Mouse (Mus musculus): ENCODE measurements around the gene March1. TPM values are rescaled to one million over a fixed set of nuclear protein-coding genes. Genes with fewer than 3 reads are reported as not detected.

March1 gene
- total RNA-seq, 1 experiment from 2014 or later: 285 TPM

DNA sequence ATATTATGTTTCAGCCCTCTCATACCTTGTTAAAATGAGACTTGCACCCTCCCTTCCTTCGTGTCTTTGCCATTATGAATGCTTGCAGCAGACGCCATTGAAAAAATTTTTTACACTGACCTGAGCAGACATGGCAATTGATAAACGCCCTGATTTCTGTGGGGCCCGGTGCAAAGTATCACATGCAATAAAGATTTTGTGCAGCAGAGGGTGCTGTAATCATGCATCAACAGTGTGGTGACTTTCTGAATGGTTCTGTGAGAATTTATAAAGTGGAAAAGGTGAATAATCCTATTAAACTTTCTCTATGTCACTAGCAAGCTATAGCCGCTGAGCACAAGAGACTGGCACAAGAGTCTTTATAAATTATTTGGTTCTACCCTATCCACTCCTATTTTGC, 833.0 kb downstream of the March1 start:
- ATAC-seq (ENCODE audit: extremely low read depth, insufficient number of reproducible peaks, low FRiP score, poor library complexity, severe bottlenecking): peak; percentile 64; the same call in 1 of the 2 replicates

DNA sequence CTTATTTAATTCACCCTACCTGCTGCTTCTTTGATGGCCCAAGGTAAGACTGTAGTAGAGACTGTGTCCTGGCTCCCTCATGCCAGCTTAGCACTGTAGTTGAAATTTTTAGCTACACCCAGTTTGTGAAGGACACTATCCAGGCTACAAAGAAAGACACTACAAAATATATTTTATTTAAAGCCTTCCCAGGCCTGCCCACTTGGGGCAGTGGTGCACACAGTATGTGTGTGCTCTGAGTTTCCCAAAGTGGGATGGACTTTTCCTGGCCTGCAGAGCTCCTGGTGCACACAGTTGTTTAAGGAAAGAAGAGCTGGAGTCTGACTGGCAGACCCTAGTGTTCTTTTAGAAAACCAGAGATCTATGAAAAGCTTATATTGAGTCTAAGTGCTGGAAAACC, 839.4 kb downstream of the March1 start:
- ATAC-seq (ENCODE audit: extremely low read depth, insufficient number of reproducible peaks, low FRiP score, poor library complexity, severe bottlenecking): 0 out of 2 replicates have a peak, but pooled peaks have one; percentile 30

DNA sequence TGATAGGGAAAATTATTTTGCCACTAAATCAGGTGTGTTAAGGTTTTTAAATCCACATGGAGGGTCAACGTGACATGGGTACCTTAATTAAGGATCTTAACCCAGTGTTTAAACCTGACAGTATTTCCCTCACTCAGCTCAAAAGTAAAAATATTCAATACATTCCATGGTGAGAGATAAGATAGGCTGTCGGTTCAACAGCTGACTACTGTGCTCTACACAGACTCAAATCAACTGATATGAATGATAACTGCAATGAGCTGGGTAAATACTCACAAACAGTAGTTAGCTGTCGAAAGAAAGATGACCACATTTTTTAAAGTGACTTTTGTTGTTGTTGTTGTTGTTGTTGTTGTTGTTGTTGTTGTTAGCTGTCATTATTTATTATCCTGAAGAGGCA, 852.1 kb downstream of the March1 start:
- no peak for ATAC-seq (ENCODE audit: extremely low read depth, insufficient number of reproducible peaks, low FRiP score, poor library complexity, severe bottlenecking)

DNA sequence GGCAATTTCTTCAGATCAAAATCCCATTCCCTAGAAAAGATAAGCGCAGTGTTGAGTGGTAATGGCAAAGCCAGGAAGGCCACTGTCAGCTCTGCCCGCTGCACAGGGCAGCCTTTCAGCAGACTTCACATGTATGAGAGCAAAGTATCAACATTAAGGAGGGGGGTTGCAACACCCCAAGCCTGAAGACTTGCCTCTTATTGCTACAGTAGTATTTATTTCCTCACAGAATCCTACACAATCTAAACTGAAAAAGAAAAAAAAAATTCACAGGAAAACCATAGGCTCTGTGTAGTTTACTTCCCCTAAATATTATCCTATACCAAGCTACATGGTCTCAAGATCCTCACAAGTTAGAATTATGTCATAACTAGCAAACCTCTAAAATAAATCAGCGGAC, 859.2 kb downstream of the March1 start:
- ATAC-seq (ENCODE audit: extremely low read depth, insufficient number of reproducible peaks, low FRiP score, poor library complexity, severe bottlenecking): no peak

DNA sequence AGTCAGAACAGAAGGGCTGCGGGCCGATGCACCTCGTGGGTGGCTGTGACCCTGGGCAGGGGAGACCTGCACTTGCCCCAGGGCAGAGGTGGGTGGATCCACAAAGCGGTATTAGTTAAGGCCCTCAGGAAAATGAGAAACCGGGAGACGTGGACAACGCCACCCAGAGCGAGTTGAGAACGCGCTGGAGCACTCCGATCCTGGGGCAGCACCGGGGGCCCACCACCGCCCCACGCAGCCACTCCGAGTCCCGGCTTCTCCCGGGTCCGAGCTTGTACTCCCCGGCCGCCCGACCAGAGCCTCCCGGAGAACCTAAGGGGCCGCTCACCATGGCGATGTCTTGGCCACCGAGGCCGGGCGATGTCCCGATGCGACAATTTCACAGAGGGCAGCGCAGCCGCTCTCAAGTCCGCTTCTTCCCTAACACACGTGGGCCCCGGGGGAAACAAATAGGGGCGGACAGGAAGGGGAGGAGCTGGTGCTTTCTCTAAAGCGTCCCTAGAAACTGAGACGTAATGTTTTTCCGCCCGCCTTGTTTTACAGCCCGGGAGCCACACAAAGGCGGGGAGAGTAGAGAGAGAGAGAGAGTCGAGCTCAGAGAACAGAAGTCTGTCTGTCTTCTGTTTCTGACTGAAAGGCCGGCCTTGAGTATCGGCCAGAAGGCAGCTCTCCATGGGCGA, 868.5 kb downstream of the March1 start, which contains the start of gene Tma16:
TSS of gene Tma16 (minus strand) at position 447 of the 680 bp plus-strand sequence.
- peak; percentile 94 for ATAC-seq (ENCODE audit: extremely low read depth, insufficient number of reproducible peaks, low FRiP score, poor library complexity, severe bottlenecking)

DNA sequence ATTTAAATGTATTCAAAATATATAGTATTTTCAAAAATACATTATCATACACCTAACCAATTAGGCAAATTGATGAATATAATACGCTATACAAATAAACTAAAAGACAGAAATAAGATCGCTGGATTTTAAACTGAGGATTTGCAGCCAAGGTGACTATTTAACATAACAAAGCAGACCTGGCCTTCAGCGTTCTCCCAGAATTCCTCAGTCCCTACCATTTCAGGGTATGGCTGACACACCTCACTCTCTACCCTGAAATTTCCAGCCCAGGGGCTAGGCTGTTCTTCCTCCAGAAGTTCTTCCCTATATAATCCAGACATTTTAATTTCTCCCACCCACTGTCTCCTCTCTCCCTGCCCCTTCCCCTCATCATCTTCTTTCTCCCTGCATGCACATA, 870.9 kb downstream of the March1 start:
- ATAC-seq (ENCODE audit: extremely low read depth, insufficient number of reproducible peaks, low FRiP score, poor library complexity, severe bottlenecking): no peak

DNA sequence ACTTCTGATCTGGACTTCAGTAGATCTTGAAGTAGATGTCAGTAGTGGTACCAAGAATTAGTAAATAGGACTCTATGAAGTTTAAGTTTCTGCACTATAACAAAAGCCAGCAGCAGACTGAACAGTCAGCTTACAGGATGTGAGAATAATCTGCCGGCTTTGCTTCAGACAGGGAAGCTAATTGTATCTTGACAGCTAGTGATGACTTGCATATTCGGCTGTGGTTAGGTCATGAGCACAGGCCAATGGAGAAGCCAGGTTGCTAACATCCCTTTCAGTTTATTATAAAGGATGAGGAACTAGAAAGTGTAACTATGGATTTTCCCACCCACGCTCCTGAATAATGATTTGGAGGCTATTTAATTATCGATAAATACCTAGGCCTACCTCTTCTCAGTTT, 872.9 kb downstream of the March1 start:
- ATAC-seq (ENCODE audit: extremely low read depth, insufficient number of reproducible peaks, low FRiP score, poor library complexity, severe bottlenecking): peak; percentile 76

DNA sequence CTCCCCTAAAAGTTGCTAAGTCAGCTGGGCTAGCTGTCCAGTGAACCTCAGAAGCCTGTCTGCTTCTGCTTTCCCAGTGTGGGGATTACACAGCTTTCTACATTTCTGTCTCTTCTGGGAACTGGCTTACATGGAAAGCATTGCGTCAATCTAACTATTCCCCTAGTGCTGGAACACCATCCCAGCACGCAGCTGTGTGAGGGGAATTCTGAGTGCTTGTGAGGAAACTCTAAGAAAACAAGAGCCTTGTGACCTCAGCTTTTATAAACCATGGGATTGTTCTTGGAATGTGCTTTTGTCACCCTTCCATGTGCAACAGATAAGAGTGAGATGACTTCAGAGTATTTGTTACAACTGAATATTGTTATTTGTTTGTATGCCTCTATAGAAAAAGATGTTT, 876.8 kb downstream of the March1 start:
- ATAC-seq (ENCODE audit: extremely low read depth, insufficient number of reproducible peaks, low FRiP score, poor library complexity, severe bottlenecking): no peak

DNA sequence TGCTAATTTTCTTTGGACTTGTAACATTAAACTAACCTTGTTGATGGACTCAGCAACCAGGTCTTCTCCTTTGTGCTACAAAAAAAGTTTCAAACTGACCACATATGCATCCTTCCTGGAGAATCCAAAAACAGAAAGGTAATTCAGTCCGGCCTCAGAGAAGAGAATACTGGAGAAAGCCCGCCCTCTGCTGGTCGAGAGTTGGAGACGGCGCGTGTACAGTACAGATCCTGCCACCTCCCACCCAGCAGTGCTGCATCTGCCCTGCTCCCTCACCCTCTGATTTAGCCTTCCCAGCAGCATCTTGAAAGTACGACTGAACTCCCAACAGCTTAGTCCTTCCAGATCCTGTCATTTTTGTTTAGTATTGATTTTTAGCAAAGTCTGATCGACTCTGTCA, 878.0 kb downstream of the March1 start:
- peak; percentile 86 for ATAC-seq (ENCODE audit: extremely low read depth, insufficient number of reproducible peaks, low FRiP score, poor library complexity, severe bottlenecking)

DNA sequence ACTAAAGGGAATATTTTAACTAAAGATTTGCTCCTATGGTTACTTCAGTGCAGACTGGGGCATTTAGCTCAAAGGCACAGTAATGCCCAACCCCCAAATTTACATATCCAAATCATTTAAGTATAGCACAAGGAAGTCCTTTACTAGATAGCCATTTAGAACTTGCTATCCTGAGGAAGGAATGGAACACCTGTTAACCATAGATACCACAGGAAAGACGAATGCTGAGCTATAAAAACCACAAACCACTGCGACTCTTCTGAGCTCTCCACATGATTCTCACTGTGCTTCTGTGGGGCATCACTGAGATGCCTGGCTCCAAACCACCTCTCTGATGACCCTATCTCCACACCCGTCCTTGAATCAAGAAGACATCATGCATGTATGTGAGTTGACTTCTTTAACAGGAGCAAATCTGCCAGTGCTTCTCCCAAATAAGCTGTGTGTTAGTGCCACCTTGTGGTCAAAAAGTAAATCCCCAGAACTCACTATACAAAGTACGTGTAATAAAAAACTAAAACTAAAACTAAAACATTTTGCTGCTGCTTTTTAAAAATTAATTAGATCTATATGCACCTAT, 879.4 kb downstream of the March1 start:
- ATAC-seq (ENCODE audit: extremely low read depth, insufficient number of reproducible peaks, low FRiP score, poor library complexity, severe bottlenecking): peak; percentile 83

DNA sequence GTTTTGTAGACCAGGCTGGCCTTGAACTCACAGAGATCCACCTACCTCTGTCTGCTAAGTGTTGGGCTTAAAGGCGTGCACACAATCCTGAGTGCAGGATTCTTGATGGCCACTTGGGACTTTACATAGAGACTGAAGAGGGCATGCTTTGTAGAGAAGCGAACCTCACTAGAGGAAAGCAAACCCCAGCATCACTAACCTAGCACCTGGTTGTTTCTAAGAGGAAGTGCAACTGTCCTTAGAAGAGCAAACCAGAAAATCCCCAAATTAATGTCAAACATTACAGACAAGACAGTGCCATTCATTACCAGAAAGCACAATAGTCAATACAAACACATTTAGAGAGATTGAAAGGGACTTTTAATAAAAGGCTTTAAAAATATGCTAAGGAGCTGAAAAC, 885.7 kb downstream of the March1 start:
- no peak for ATAC-seq (ENCODE audit: extremely low read depth, insufficient number of reproducible peaks, low FRiP score, poor library complexity, severe bottlenecking)

DNA sequence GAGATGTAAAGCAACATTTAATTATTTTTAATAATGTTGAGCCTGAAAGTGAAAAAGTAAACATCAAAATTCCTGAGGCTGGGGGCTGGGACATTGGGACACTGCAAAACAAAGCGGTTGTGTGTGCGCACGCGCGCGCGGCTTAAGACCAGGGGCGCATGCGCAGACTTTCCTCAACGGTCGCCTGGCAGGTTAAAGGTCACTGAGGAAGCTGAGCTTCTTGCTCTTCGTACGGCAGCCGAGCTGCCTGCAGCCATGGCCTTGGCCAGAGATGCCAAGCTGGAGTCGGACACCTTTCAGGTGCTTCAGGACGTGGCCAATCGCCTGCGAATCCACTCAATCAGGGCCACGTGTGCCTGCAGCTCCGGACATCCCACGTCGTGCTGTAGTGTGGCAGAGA, 893.8 kb downstream of the March1 start, which contains the start of gene Tktl2:
TSS of gene Tktl2 (plus strand) at position 220 of the 400 bp plus-strand sequence.
- no peak for ATAC-seq (ENCODE audit: extremely low read depth, insufficient number of reproducible peaks, low FRiP score, poor library complexity, severe bottlenecking)

DNA sequence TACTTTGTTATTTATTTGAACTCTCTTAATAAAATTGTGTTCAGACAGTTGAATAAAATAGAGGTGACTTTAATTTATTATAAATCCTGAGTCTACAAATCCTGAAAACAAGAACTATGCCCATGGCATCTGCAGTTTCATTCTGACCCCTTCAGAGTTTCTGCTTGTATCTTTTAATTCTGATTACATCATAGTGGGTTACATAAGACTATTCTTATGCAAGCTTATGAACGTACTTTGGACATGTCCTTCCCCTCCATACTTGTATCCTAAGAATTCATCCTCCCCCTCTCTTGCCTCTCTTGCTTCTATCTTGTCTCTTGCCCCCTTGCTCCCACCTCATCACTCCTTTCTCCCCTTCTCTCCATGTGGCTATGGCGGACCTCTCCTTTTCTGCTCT, 901.4 kb downstream of the March1 start:
- no peak for ATAC-seq (ENCODE audit: extremely low read depth, insufficient number of reproducible peaks, low FRiP score, poor library complexity, severe bottlenecking)

DNA sequence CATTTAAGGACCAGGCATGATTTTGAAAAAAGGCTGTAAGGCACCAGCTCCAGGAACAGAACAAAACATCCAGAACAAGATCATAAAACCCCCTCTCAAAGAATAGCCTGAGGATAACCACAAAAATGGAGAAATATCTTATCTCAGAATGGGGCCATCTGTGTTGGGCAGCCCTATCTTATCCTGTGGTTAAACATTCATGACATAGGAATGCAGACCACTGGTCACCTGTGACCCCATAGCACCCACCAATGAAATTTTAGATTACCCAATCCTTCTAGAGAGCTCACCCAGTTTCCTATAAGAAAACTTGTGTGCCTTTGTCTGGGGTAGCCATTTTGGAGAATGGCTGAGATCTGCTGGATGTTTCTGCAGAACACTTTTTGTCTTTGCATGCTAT, 902.9 kb downstream of the March1 start:
- ATAC-seq (ENCODE audit: extremely low read depth, insufficient number of reproducible peaks, low FRiP score, poor library complexity, severe bottlenecking): no peak

Data from neutrophil, adult 5-6 weeks (primary cell).